Mouse (Mus musculus) intestine, postnatal 0 days (tissue): Measurements from ENCODE around the gene Atp6v1g1. TPM values are rescaled to one million over a fixed set of nuclear protein-coding genes. Genes with fewer than 3 reads are reported as not detected.

Source experiments
- ATAC-seq: fragments of 200-750 bp; cut with Nextera tagmentation; 2 replicates; pipeline ENCODE4 v1.8.0; 2017; ENCODE audit warnings: mild to moderate bottlenecking, moderate TSS enrichment, moderate library complexity
- H3K27ac ChIP-seq: fragments of 300-500 bp; sonication (generic); 2 replicates; pipeline ENCODE4 v1.5.1; 2014; ENCODE audit warnings: mild to moderate bottlenecking, low read depth, low read length, moderate library complexity
- H3K27me3 ChIP-seq: fragments of 300-500 bp; sonication (generic); replicated peaks from 2 replicates; pipeline ENCODE4 v1.6.1; 2014; ENCODE audit warnings: low read length, mixed read lengths; ENCODE audit not compliant: control insufficient read depth, insufficient read depth
- H3K36me3 ChIP-seq: fragments of 300-500 bp; sonication (generic); 2 replicates; pipeline ENCODE4 v1.6.1; 2014; ENCODE audit warnings: mild to moderate bottlenecking, moderate library complexity; ENCODE audit not compliant: control insufficient read depth, insufficient read depth
- H3K4me1 ChIP-seq: fragments of 300-500 bp; sonication (generic); replicated peaks from 2 replicates; pipeline ENCODE4 v1.6.1; 2014; ENCODE audit warnings: antibody characterized with exemption, low read length, mixed read lengths; ENCODE audit not compliant: control insufficient read depth, insufficient read depth
- H3K4me2 ChIP-seq: fragments of 300-500 bp; sonication (generic); replicated peaks from 2 replicates; pipeline ENCODE4 v1.6.1; 2014; ENCODE audit warnings: low read depth, mild to moderate bottlenecking, moderate library complexity
- H3K4me3 ChIP-seq: fragments of 300-500 bp; sonication (generic); 2 replicates; pipeline ENCODE4 v1.5.1; 2014; ENCODE audit warnings: low read depth, low read length
- H3K9ac ChIP-seq: fragments of 300-500 bp; sonication (generic); 2 replicates; pipeline ENCODE4 v1.6.1; 2014; ENCODE audit warnings: mild to moderate bottlenecking, low read depth, low read length
- H3K9me3 ChIP-seq: fragments of 300-500 bp; sonication (generic); 2 replicates; pipeline ENCODE4 v1.6.1; 2016; ENCODE audit warnings: mixed run types; ENCODE audit not compliant: control insufficient read depth
- CTCF ChIP-seq: sonication (generic); IDR thresholded peaks from 2 replicates; pipeline ENCODE4 v1.5.1; 2016; ENCODE audit warnings: low read depth, mild to moderate bottlenecking, control low read depth, antibody characterized with exemption, moderate library complexity
- whole genome bisulfite sequencing: fragments of 180-500 bp; shearing (Covaris S2); extraction: QIAGEN DNeasy Blood & Tissue Kit; methylation state at CpG from one replicate; pipeline ENCODE4 v1.1.7; 2014; 5-methylcytosine and 5-hydroxymethylcytosine counted together
- polyA plus RNA-seq: library from polyadenylated mRNA; unstranded; fragments of >200 nt; fragmentation: Nextera tagmentation; extraction: Ambion mirVana; gene quantifications from 2 replicates; pipeline ENCODE4 v1.2.1, GENCODE M21; 2015

Gene Atp6v1g1
- polyA plus RNA-seq, 1 experiment from 2014 or later = 364 TPM

DNA sequence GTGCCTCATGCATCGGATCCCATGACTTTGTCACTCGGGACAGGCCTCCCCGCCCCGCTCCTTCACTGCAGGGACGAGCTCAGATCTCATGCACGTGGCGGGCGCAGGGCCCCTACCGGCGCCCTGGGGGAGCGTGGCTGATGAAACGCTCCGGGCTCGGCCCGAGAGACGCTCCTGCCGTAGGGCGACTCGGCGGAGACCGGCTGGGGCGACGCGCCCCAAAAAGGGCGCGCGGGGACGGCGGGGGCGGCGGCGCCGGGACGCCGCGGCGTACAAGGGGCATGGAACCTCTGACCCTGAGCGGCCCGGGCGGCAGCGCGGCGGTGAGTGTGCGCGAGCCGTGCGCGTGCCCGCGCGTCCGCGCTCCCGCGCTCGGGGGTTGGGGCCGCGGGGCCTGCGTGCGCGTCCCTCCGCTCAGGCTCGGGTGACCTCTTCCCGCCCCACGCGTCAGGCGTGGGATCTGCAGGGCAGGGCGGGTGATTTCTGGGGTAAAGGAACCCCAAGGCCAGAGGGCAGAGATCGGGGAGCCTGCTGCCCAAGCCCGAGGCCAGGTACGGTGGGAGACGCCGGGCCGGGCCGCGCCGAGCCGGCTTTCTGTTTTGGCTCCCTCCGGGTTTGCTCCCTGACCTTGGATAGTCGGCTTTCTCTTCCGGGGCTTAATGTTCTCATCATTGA is 14.0 kb downstream of the Atp6v1g1 start, which contains the start of gene Tmem268:
TSS of gene Tmem268 (plus strand) at position 375 of the 675 bp plus-strand sequence.
- under 1% methylated on average over 70 of the region's 81 CpGs for WGBS
- H3K9me3 ChIP-seq = no peaks in the 10 kb centered on the region
- H3K27me3 ChIP-seq = no peaks in the 10 kb centered on the region
- peaks cover 18% of the 10 kb centered on the region; the same call in 1 of the 2 replicates for H3K4me1 ChIP-seq
- peak within 1 kb of the TSS; percentile 78 for H3K9ac ChIP-seq
- 0 out of 2 replicates have a peak, but pooled peaks cover 5% of the 10 kb centered on the region for H3K36me3 ChIP-seq
- peak; percentile 47 for TF ChIP-seq CTCF
- peak within 1 kb of the TSS; percentile 63 for H3K4me3 ChIP-seq
- peak within 1 kb of the TSS; percentile 83 for H3K4me2 ChIP-seq
- peak within 1 kb of the TSS; percentile 88 for H3K27ac ChIP-seq
- ATAC-seq = peak; percentile 79

DNA sequence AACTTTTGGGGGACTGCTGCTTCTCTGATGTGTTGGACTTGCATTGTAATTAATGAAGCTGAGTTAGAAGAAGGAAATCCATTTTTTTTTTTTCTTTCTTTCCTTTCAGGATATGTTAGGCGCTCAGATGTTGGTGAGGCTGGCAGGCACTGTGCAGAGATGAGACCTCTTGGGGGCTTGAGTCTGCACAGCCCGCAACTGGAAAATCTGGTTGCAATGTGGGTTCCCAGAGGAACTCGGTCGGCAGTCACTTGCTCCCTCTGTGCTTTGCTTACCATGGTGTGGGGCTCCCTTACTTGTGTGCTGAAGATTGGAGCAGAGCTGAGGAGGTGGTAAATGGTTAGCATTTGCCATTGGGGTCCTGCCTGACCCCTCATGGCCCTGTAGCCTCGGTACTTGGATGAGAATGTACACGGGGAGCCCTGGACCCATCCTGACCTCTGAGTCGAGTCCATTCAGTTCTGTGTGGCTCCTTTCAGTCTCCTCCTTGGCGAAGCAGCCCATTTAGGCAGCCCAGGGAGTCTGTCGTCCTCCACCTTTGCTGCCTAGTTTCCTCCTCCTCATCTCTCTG is 14.6 kb downstream of the Atp6v1g1 start:
- no peaks in the 10 kb centered on the region for H3K9me3 ChIP-seq
- H3K36me3 ChIP-seq = peaks cover 11% of the 10 kb centered on the region; the same call in 1 of the 2 replicates
- peak overlapping the region; percentile 88 for H3K27ac ChIP-seq
- H3K4me2 ChIP-seq = peak overlapping the region; percentile 83
- no peak for TF ChIP-seq CTCF
- peak overlapping the region; percentile 78 for H3K9ac ChIP-seq
- WGBS = 33% methylated on average over 9 of the region's 9 CpGs
- ATAC-seq = no peak
- H3K4me3 ChIP-seq = peak overlapping the region; percentile 63
- peaks cover 18% of the 10 kb centered on the region; the same call in 1 of the 2 replicates for H3K4me1 ChIP-seq
- no peaks in the 10 kb centered on the region for H3K27me3 ChIP-seq

DNA sequence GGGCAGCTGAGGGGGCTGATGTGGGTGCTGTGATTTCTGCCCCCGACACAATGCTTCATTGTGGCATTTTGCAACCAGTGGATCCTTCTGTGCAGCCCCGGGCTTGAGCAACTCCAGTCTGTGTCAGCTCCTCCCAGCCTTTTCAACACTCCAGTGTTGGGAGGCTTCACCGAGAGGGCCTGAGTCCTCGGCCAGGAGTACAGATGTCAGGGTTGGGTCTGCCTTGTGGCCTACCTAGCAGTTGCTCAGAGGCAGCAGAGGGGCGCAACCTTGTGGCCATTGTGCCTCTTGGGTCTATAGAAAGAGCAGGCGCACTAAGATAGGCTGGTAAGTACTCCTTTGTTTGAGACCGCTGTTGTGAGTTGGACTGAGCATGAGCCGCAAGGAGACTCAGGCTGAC is 15.5 kb downstream of the Atp6v1g1 start:
- Histone ChIP-seq H3K4me1 (peaks cover 18% of the 10 kb centered on the region; the same call in 1 of the 2 replicates), H3K36me3 (peaks cover 18% of the 10 kb centered on the region; the same call in 1 of the 2 replicates), H3K9me3 (no peaks in the 10 kb centered on the region), H3K4me2 (peak overlapping the region; percentile 83), H3K27me3 (no peaks in the 10 kb centered on the region), H3K9ac (peak overlapping the region; percentile 32; the same call in 1 of the 2 replicates), H3K4me3 (no peak overlapping the region), H3K27ac (peak overlapping the region; percentile 88)
- 48% methylated on average over 8 of the region's 8 CpGs for WGBS
- peak; percentile 49 for TF ChIP-seq CTCF
- 0 out of 2 replicates have a peak, but pooled peaks have one; percentile 4 for ATAC-seq

DNA sequence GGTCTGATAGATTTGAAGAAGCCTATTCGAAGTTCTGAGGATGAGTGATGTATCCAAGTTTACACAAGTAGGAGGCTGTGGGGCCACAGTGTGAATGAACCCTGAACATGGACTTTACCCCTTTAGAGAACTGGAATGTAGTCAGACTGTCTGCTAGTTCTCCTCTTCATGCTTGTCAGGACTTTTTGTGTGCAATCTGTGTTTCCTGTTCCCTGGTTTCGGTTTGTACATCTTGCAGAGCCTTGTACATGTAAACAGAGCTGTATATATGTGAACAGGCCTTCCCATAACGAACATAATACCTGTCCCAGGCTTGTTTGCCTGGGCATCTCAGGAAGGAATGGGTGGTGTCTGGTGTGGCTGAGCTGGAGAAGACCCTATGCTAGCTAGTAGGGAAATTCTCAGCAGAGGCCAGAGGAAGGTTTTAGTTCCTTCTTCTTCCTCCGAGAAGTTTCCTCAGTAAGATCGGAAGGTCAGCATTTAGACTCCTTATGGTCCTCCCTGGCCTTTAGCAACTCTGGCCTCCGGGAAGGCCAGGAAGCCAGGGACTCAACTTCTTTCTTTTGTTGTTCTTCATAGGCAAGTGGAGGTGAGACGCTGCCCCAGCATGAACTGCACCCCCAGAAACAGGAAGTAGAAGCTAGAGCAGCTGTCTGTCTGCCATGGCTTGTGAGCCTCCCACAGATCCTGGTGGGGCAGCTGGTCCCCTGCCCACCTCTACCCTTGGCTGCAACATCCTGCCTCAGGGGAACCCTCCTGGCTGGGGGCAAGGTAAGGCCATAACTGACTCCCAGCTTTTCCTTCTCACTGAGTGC is 17.5 kb downstream of the Atp6v1g1 start:
- 25% methylated on average over 7 of the region's 7 CpGs for WGBS
- Histone ChIP-seq H3K27me3 (no peaks in the 10 kb centered on the region), H3K36me3 (peaks cover 35% of the 10 kb centered on the region; the same call in 1 of the 2 replicates), H3K4me3 (no peak overlapping the region), H3K9me3 (no peaks in the 10 kb centered on the region), H3K9ac (peak overlapping the region; percentile 26; the same call in 1 of the 2 replicates), H3K27ac (peak overlapping the region; percentile 89), H3K4me1 (peaks cover 17% of the 10 kb centered on the region; the same call in 1 of the 2 replicates), H3K4me2 (peak overlapping the region; percentile 43)
- TF ChIP-seq CTCF = no peak
- peak; percentile 74 for ATAC-seq

DNA sequence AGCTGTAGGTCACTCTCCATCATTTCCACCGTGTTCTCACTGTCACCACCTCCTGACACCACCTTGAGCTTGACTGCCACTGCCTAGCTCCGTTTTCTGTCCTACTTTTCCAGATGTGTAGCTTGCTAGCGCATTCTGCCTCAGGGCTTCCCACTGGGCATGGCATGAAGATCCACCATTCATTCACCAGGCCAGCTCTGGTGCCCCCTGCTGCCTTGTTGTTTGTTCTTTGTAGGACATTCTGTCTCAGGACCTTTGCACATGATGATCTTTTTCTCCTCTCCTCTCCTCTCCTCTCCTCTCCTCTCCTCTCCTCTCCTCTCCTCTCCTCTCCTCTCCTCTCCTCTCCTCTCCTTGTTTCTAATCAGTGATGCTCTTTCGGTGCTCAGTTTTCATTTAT is 18.2 kb downstream of the Atp6v1g1 start:
- peak; percentile 34 for TF ChIP-seq CTCF
- Histone ChIP-seq H3K36me3 (peaks cover 38% of the 10 kb centered on the region; the same call in 1 of the 2 replicates), H3K4me1 (peaks cover 14% of the 10 kb centered on the region; the same call in 1 of the 2 replicates), H3K27ac (peak overlapping the region; percentile 89), H3K9me3 (no peaks in the 10 kb centered on the region), H3K27me3 (no peaks in the 10 kb centered on the region), H3K4me3 (no peak overlapping the region), H3K4me2 (no peak overlapping the region), H3K9ac (0 out of 2 replicates have a peak overlapping the region, but pooled peaks have one; percentile 26)
- WGBS = 83% methylated on average over 4 of the region's 4 CpGs
- ATAC-seq = no peak
